Mouse (Mus musculus): ENCODE results near the gene Sirpa. TPM values are rescaled to one million over a fixed set of nuclear protein-coding genes. Genes with fewer than 3 reads are reported as not detected.

Sirpa gene
- total RNA-seq, 1 experiment = 6.5 TPM

DNA sequence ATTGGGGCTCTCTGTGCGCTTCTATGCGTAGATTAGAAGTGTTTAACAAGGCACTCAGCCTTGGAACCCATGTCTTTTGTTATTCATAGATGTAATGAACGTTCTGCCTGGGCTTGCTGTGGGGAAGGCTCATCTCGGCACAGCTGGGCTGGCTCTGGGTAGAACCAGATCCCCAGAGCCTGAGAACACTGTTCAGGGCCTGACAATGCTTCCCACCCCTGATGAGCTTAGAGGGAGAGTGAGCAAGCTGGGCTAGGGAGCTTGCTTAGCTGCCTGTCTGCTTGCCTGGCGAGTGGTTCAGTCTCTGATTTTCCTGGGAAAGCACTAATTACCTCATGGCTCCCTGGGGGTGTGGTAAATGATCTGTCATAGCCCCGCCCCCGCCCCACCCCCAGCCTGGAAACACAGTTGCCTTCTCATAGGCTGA, 4.8 kb upstream of the Sirpa start:
- H3K9ac ChIP-seq (ENCODE audit: insufficient read depth, low read depth, low read length, poor library complexity, severe bottlenecking) = no peak overlapping the region
- no peaks in the 10 kb centered on the region for H3K9me3 ChIP-seq (ENCODE audit: control insufficient read depth, insufficient read depth, low read depth, low read length)
- peak overlapping the region; percentile 70 for H3K27ac ChIP-seq (ENCODE audit: insufficient read depth, low read depth, low read length, poor library complexity, severe bottlenecking)
- H3K36me3 ChIP-seq (ENCODE audit: control insufficient read depth, insufficient read depth, low read length, poor library complexity, severe bottlenecking) = no peaks in the 10 kb centered on the region
- H3K4me1 ChIP-seq (ENCODE audit: control insufficient read depth in 2 of 2, insufficient read depth in 2 of 2, low read length in 2 of 2, poor library complexity in 1 of 2) = peaks cover 18 to 22% of the 10 kb centered on the region in 2 experiments
- TF ChIP-seq ZC3H11A (IDR thresholded peaks at IDR 0.05; ENCODE audit: borderline replicate concordance, low read depth, low read length) (no peak), CHD2 (IDR thresholded peaks at IDR 0.05; ENCODE audit: low read depth, low read length) (peak; percentile 32; the same call in 1 of the 2 replicates)
- in situ Hi-C loops (cut with MboI; ENCODE audit: low sequenced_read_pairs in 2 of 2, unreplicated experiment in 2 of 2) = no loop called here
- no peak overlapping the region for H3K4me3 ChIP-seq (ENCODE audit: insufficient read depth in 1 of 2, low read depth in 1 of 2, low read length in 2 of 2, poor library complexity in 1 of 2, severe bottlenecking in 1 of 2)
- peak; percentile 87 for DNase-seq (ENCODE audit: low read depth, low spot score)

DNA sequence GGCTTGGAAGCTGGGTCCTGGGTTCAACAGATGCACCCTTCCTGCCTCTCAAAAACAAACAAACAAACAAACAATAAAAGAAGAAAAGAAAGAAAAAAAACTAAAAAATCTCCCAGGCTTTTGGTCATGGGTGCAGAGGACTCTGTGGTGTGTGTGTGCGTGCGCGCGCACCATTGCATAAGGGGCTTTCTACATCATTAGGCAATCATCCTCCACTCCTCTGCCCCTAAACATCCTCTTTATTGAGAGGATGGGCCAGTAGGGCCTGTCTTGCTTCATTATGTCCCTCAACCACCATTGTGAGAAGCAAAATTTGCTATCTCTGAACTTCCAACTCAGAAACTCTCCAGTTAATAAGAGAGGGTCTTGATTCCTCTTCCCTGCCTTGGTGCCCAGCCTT, 738 bp upstream of the Sirpa start:
- Histone ChIP-seq H3K4me1 (ENCODE audit: control insufficient read depth in 2 of 2, insufficient read depth in 2 of 2, low read length in 2 of 2, poor library complexity in 1 of 2) (peaks cover 7 to 9% of the 10 kb centered on the region in 2 experiments), H3K36me3 (ENCODE audit: control insufficient read depth, insufficient read depth, low read length, poor library complexity, severe bottlenecking) (no peaks in the 10 kb centered on the region), H3K4me3 (ENCODE audit: insufficient read depth in 1 of 2, low read depth in 1 of 2, low read length in 2 of 2, poor library complexity in 1 of 2, severe bottlenecking in 1 of 2) (peak overlapping the region in 1 of 2 experiments; percentile 96; a peak in 1 of 4 replicates), H3K9ac (ENCODE audit: insufficient read depth, low read depth, low read length, poor library complexity, severe bottlenecking) (no peak overlapping the region), H3K9me3 (ENCODE audit: control insufficient read depth, insufficient read depth, low read depth, low read length) (no peaks in the 10 kb centered on the region), H3K27ac (ENCODE audit: insufficient read depth, low read depth, low read length, poor library complexity, severe bottlenecking) (no peak overlapping the region)
- TF ChIP-seq MAFK (IDR thresholded peaks at IDR 0.05; ENCODE audit: insufficient read depth, low read depth, low read length) = no peak
- TF ChIP-seq ZC3H11A (IDR thresholded peaks at IDR 0.05; ENCODE audit: borderline replicate concordance, low read depth, low read length) = no peak
- no peak for TF ChIP-seq HCFC1 (IDR thresholded peaks at IDR 0.05; ENCODE audit: borderline replicate concordance, insufficient read depth, low read length)
- TF ChIP-seq CHD2 (IDR thresholded peaks at IDR 0.05; ENCODE audit: low read depth, low read length) = no peak
- no peak for TF ChIP-seq ZNF384 (IDR thresholded peaks at IDR 0.05; ENCODE audit: low read depth, low read length)
- no peak for DNase-seq (ENCODE audit: low read depth, low spot score)
- in situ Hi-C loops (cut with MboI; ENCODE audit: low sequenced_read_pairs in 2 of 2, unreplicated experiment in 2 of 2) = no loop called here

DNA sequence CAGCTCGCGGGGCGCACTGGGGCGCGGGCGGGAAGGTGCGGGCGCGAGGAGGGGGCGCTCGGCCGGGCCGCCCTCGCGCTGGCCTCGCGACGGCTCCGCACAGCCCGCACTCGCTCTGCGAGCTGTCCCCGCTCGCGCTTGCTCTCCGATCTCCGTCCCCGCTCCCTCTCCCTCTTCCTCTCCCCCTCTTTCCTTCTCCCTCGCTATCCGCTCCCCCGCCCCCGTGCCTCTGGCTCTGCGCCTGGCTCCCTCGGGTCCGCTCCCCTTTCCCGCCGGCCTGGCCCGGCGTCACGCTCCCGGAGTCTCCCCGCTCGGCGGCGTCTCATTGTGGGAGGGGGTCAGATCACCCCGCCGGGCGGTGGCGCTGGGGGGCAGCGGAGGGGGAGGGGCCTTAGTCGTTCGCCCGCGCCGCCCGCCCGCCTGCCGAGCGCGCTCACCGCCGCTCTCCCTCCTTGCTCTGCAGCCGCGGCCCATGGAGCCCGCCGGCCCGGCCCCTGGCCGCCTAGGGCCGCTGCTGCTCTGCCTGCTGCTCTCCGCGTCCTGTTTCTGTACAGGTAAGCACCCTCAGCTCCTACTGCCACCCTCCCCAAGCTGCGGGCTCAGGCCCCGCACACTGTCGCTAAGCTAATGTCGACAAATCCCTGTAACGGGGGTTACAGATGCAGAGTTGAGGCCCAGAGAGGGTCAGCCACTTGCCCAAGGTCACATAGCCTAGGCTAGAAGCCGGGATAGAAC, 673 bp downstream of the Sirpa start:
- no peak for TF ChIP-seq MAFK (IDR thresholded peaks at IDR 0.05; ENCODE audit: insufficient read depth, low read depth, low read length)
- 0 out of 2 replicates have a peak, but pooled peaks have one; percentile 31 for TF ChIP-seq HCFC1 (IDR thresholded peaks at IDR 0.05; ENCODE audit: borderline replicate concordance, insufficient read depth, low read length)
- TF ChIP-seq ZNF384 (IDR thresholded peaks at IDR 0.05; ENCODE audit: low read depth, low read length) = no peak
- TF ChIP-seq ZC3H11A (IDR thresholded peaks at IDR 0.05; ENCODE audit: borderline replicate concordance, low read depth, low read length) = no peak
- peaks cover 3 to 5% of the 10 kb centered on the region in 2 experiments; a peak in 3 of 4 replicates for H3K4me1 ChIP-seq (ENCODE audit: control insufficient read depth in 2 of 2, insufficient read depth in 2 of 2, low read length in 2 of 2, poor library complexity in 1 of 2)

DNA sequence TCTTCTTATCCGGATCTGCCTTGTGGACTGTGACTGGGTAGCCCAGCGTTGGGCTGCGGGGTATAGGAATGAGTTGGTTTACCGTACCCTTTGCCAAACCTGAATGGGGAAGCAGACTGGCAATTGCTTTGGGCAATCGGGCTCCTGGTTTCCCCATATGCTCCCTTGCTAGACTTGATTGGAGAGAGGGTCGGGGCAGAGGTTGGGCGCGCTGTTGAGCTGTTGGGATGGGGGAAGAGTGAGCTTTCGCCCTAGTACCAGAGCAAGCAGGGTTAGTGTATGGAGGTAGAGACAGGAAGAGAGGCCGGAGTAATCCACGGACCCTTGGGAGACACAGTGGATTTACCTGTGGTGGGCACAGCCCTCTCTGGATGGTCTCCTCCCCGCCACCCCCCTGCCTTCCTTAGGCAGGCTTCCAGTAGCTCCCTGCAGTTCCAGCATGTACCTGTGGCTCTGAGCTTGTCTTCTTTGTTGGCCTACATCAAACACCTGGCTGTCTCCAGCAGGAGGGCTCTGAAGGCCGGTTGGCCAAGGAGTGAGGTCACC, 1.3 kb downstream of the Sirpa start:
- DNase-seq (ENCODE audit: low read depth, low spot score) = no peak
- peak overlapping the region; percentile 89 to 96 for H3K4me3 ChIP-seq (ENCODE audit: insufficient read depth in 1 of 2, low read depth in 1 of 2, low read length in 2 of 2, poor library complexity in 1 of 2, severe bottlenecking in 1 of 2)
- TF ChIP-seq MAFK (IDR thresholded peaks at IDR 0.05; ENCODE audit: insufficient read depth, low read depth, low read length) (no peak), CHD2 (IDR thresholded peaks at IDR 0.05; ENCODE audit: low read depth, low read length) (no peak)
- H3K4me1 ChIP-seq (ENCODE audit: control insufficient read depth in 2 of 2, insufficient read depth in 2 of 2, low read length in 2 of 2, poor library complexity in 1 of 2) = peaks cover under 1 to 2% of the 10 kb centered on the region in 2 experiments; a peak in 2 of 4 replicates
- in situ Hi-C loops (cut with MboI; ENCODE audit: low sequenced_read_pairs in 2 of 2, unreplicated experiment in 2 of 2) = no loop called here
- H3K27ac ChIP-seq (ENCODE audit: insufficient read depth, low read depth, low read length, poor library complexity, severe bottlenecking) = no peak overlapping the region
- H3K9me3 ChIP-seq (ENCODE audit: control insufficient read depth, insufficient read depth, low read depth, low read length) = no peaks in the 10 kb centered on the region
- no peaks in the 10 kb centered on the region for H3K36me3 ChIP-seq (ENCODE audit: control insufficient read depth, insufficient read depth, low read length, poor library complexity, severe bottlenecking)
- H3K9ac ChIP-seq (ENCODE audit: insufficient read depth, low read depth, low read length, poor library complexity, severe bottlenecking) = peak overlapping the region; percentile 83

More for the DNA sequence above, 673 bp downstream of the Sirpa start:
- Histone ChIP-seq H3K9me3 (ENCODE audit: control insufficient read depth, insufficient read depth, low read depth, low read length) (no peaks in the 10 kb centered on the region), H3K27ac (ENCODE audit: insufficient read depth, low read depth, low read length, poor library complexity, severe bottlenecking) (no peak overlapping the region), H3K9ac (ENCODE audit: insufficient read depth, low read depth, low read length, poor library complexity, severe bottlenecking) (peak overlapping the region; percentile 83), H3K36me3 (ENCODE audit: control insufficient read depth, insufficient read depth, low read length, poor library complexity, severe bottlenecking) (no peaks in the 10 kb centered on the region), H3K4me3 (ENCODE audit: insufficient read depth in 1 of 2, low read depth in 1 of 2, low read length in 2 of 2, poor library complexity in 1 of 2, severe bottlenecking in 1 of 2) (peak overlapping the region; percentile 89 to 96)
- in situ Hi-C loops (cut with MboI; ENCODE audit: low sequenced_read_pairs in 2 of 2, unreplicated experiment in 2 of 2) = no loop called here
- no peak for DNase-seq (ENCODE audit: low read depth, low spot score)

Measured in ES-E14 (cell line).